ENCODE assay signal across 12 mouse cellular contexts in genomic region chr6:54573218-54573955, GRCm38 (mm10). TPM values are rescaled to one million over a fixed set of nuclear protein-coding genes. Genes with fewer than 3 reads are reported as not detected.
DNase-seq lines count a peak whose midpoint lies in the region; ATAC-seq lines count a peak whose summit lies in the region.
"Had no signal": no experiment of that assay in that cellular context is flagged by ENCODE, and none has a peak within 500 bp of the region (broad histone marks: within the 10 kb centered on the region; RNA-seq: fewer than 3 reads in every experiment).

No protein-coding gene starts in this region.

- H3K4me3 ChIP-seq in heart, embryonic 14.5 days (ENCODE audit: control insufficient read depth in 1 of 2, insufficient read depth in 1 of 2, low read depth in 1 of 2, low read length in 2 of 2), result no peak overlapping the region
- no peak overlapping the region for H3K4me3 ChIP-seq in midbrain, embryonic 13.5 days (replicated peaks)
- H3K4me3 ChIP-seq: limb, embryonic 10.5 days; lung, embryonic 15.5 days had no signal

- no peaks in the 10 kb centered on the region for H3K9me3 ChIP-seq in heart, embryonic 14.5 days (ENCODE audit: control insufficient read depth, low read length)
- no peaks in the 10 kb centered on the region for H3K9me3 ChIP-seq in midbrain, embryonic 13.5 days
- H3K9me3 ChIP-seq: limb, embryonic 10.5 days; lung, embryonic 15.5 days had no signal

- WGBS in heart, embryonic 14.5 days, result 39% methylated on average over 6 of the region's 6 CpGs
- 17% methylated on average over 6 of the region's 6 CpGs for WGBS in midbrain, embryonic 13.5 days

- H3K4me2 ChIP-seq in heart, embryonic 14.5 days (ENCODE audit: low read length), result peak overlapping the region; percentile 33
- no peak overlapping the region for H3K4me2 ChIP-seq in midbrain, embryonic 13.5 days (replicated peaks)
- H3K4me2 ChIP-seq: lung, embryonic 15.5 days had no signal

- 0 out of 4 replicates have a peak, but pooled peaks cover 0 to 2% of the 10 kb centered on the region in 2 experiments for H3K4me1 ChIP-seq in heart, embryonic 14.5 days (ENCODE audit: control insufficient read depth in 2 of 2, insufficient read depth in 2 of 2, low read length in 2 of 2)
- H3K4me1 ChIP-seq in midbrain, embryonic 13.5 days (replicated peaks), result peaks cover 44% of the 10 kb centered on the region

- H3K9ac ChIP-seq in heart, embryonic 14.5 days (ENCODE audit: low read length), result no peak overlapping the region
- H3K9ac ChIP-seq in midbrain, embryonic 13.5 days (replicated peaks), result no peak overlapping the region
- H3K9ac ChIP-seq: lung, embryonic 15.5 days had no signal

- intact Hi-C loops in heart, postnatal 14 days (cut with DNase I), result no loop called here

- ATAC-seq in heart, embryonic 14.5 days (ENCODE audit: insufficient number of reproducible peaks, insufficient read depth, low FRiP score, low read depth), result no peak
- peak; percentile 69; the same call in 1 of the 2 replicates for ATAC-seq in midbrain, embryonic 13.5 days
- ATAC-seq: inflammation-experienced regulatory T-cells, adult 6 months had no signal

- DNase-seq in heart, postnatal 14 days, result no peak
- DNase-seq in retina, postnatal 1 day, result peak; percentile 78
- no peak for DNase-seq in retina, embryonic 14.5 days (ENCODE audit: low spot score)
- no peak for DNase-seq in liver
- DNase-seq in right cerebral cortex, postnatal 14 days, result no peak
- DNase-seq in cerebellum, postnatal 25 days, result no peak
- DNase-seq: gastrocnemius, postnatal 36 days had no signal

- H3K36me3 ChIP-seq in heart, embryonic 14.5 days (ENCODE audit: control insufficient read depth, insufficient read depth, low read length), result peaks cover 8% of the 10 kb centered on the region
- H3K36me3 ChIP-seq in midbrain, embryonic 13.5 days, result no peaks in the 10 kb centered on the region
- H3K36me3 ChIP-seq: limb, embryonic 10.5 days had no signal

- no peak overlapping the region for H3K27ac ChIP-seq in heart, embryonic 14.5 days (replicated peaks in 1 of 2; ENCODE audit: control insufficient read depth in 1 of 2, insufficient read depth in 1 of 2, low read depth in 2 of 2, low read length in 2 of 2)
- H3K27ac ChIP-seq in midbrain, embryonic 13.5 days, result peak overlapping the region; percentile 9; the same call in 1 of the 2 replicates
- H3K27ac ChIP-seq: limb, embryonic 10.5 days; lung, embryonic 15.5 days had no signal

- H3K27me3 ChIP-seq in heart, embryonic 14.5 days (ENCODE audit: control insufficient read depth, insufficient read depth, low read length), result no peaks in the 10 kb centered on the region
- no peaks in the 10 kb centered on the region for H3K27me3 ChIP-seq in midbrain, embryonic 13.5 days
- H3K27me3 ChIP-seq: lung, embryonic 15.5 days had no signal

RNA-seq across cellular contexts. Expression of gene Scrn1, which starts 7.1 kb away (rescaled TPM):
- 7.5 and 11.1 TPM in 2 replicates for polyA plus RNA-seq in heart, embryonic 14.5 days (2014; fragmentation: Nextera tagmentation; extraction: Ambion mirVana)
- total RNA-seq in heart, postnatal 14 days (2021), result 10 to 100 TPM in 1 of 2 experiments, 1 to 10 TPM in 1; 9.7 to 12.8 TPM
- polyA plus RNA-seq in midbrain, embryonic 13.5 days (2015; fragmentation: Nextera tagmentation; extraction: Ambion mirVana), result 91.2 and 96.6 TPM in 2 replicates

RNA-seq across cellular contexts. Expression of gene Plekha8, which starts 21.5 kb away (rescaled TPM):
- 8.2 and 8.9 TPM in 2 replicates for polyA plus RNA-seq in heart, embryonic 14.5 days (2014; fragmentation: Nextera tagmentation; extraction: Ambion mirVana)
- total RNA-seq in heart, postnatal 14 days (2021), result 10 to 100 TPM; 10.3 to 12.5 TPM
- 11.8 and 12.2 TPM in 2 replicates for polyA plus RNA-seq in midbrain, embryonic 13.5 days (2015; fragmentation: Nextera tagmentation; extraction: Ambion mirVana)

RNA-seq across cellular contexts. Expression of gene Fkbp14, which starts 23.7 kb away (rescaled TPM):
- 23.5 and 26.9 TPM in 2 replicates for polyA plus RNA-seq in heart, embryonic 14.5 days (2014; fragmentation: Nextera tagmentation; extraction: Ambion mirVana)
- total RNA-seq in heart, postnatal 14 days (2021), result 10 to 100 TPM; 11.8 to 11.9 TPM
- polyA plus RNA-seq in midbrain, embryonic 13.5 days (2015; fragmentation: Nextera tagmentation; extraction: Ambion mirVana), result 7.9 and 8.2 TPM in 2 replicates
- polyA plus RNA-seq: inflammation-experienced regulatory T-cells, adult 6 months had no signal
